Mouse (Mus musculus) stomach, postnatal 0 days (tissue): ENCODE results near the gene Ola1.

Source experiments
- CTCF ChIP-seq: IDR thresholded peaks from 2 replicates; pipeline ENCODE4 v1.5.1; 2016; ENCODE audit warnings: antibody characterized with exemption, low read depth, mild to moderate bottlenecking, moderate library complexity
- EP300 ChIP-seq: optimal IDR thresholded peaks from 2 replicates; pipeline ENCODE3; 2016; ENCODE audit warnings: antibody characterized with exemption

DNA sequence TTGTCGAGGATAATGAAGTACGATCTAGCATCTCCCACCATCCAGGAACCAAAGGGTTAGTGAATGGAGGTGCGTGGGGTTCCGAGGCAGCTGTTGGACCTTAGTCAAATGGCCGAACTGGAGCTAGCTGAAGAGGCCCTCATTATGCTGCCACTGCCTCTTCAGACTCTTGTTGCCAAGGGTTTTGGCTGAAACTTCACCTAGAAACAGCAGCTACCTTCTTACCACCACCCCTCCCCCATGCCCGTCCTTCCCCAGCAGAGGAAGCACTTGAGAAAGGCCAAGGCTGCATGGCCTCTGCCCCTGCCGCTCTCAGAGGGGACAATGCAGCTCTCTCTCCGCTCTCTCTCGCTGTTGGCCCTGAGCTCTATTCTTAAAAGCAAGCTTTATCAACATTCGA lies 136.2 kb downstream of the Ola1 start:
- no peak for TF ChIP-seq CTCF
- no peak for TF ChIP-seq EP300
